Mouse (Mus musculus): Measurements from ENCODE around the gene Muc3a.

Muc3a gene

GRCm38 (mm10) chr5:137212289-137212688 lies at the start of gene Muc3a:
TSS of gene Muc3a (minus strand) at chr5:137212389.
- no peak for DNase-seq

- no peak for DNase-seq
Observed at GRCm38 (mm10) chr5:137211114-137211829, 917 bp downstream of the Muc3a start.

GRCm38 (mm10) chr5:137210689-137211088 lies 1.5 kb downstream of the Muc3a start:
- no peak for DNase-seq

- DNase-seq, result no peak
Observed at GRCm38 (mm10) chr5:137205301-137205700, 6.9 kb downstream of the Muc3a start.

- no peak for DNase-seq
Observed at GRCm38 (mm10) chr5:137194488-137195120, 17.6 kb downstream of the Muc3a start.

GRCm38 (mm10) chr5:137193279-137193952 lies 18.8 kb downstream of the Muc3a start:
- no peak for DNase-seq

- DNase-seq, result no peak
Observed at GRCm38 (mm10) chr5:137189326-137189725, 22.9 kb downstream of the Muc3a start.

GRCm38 (mm10) chr5:137185362-137185761 lies 26.8 kb downstream of the Muc3a start:
- no peak for DNase-seq

- no peak for DNase-seq
Observed at GRCm38 (mm10) chr5:137179646-137180374, 32.4 kb downstream of the Muc3a start.

GRCm38 (mm10) chr5:137173967-137174366 lies 38.2 kb downstream of the Muc3a start:
- DNase-seq, result no peak

- DNase-seq, result no peak
Observed at GRCm38 (mm10) chr5:137172591-137172990, 39.6 kb downstream of the Muc3a start.

- no peak for DNase-seq
Observed at GRCm38 (mm10) chr5:137171478-137171877, 40.7 kb downstream of the Muc3a start.

GRCm38 (mm10) chr5:137170836-137171380 lies 41.3 kb downstream of the Muc3a start:
- DNase-seq, result no peak

- DNase-seq, result no peak
Observed at GRCm38 (mm10) chr5:137167539-137167938, 44.6 kb downstream of the Muc3a start.

GRCm38 (mm10) chr5:137166012-137166411 lies 46.2 kb downstream of the Muc3a start:
- DNase-seq, result no peak

- no peak for DNase-seq
Observed at GRCm38 (mm10) chr5:137161853-137162252, 50.3 kb downstream of the Muc3a start.

GRCm38 (mm10) chr5:137159461-137159860 lies 52.7 kb downstream of the Muc3a start:
- DNase-seq, result peak; percentile 53

All from right cerebral cortex, postnatal 4 days (tissue).